Mouse (Mus musculus): ENCODE measurements at regions not wholly inside any gene's neighbourhood (a gene's known extent, or its start where the extent isn't known, plus 50 kb on each side); places are given as distances from the start of the nearest gene placed in this dataset.

- no peaks in the 10 kb centered on the region for H3K36me3 ChIP-seq
- peak; percentile 54; the same call in 1 of the 2 replicates for ATAC-seq (replicated peaks)
- no peak overlapping the region for H3K4me2 ChIP-seq (replicated peaks)
- no peaks in the 10 kb centered on the region for H3K4me1 ChIP-seq
- no peak overlapping the region for H3K9ac ChIP-seq (replicated peaks)
- no peaks in the 10 kb centered on the region for H3K9me3 ChIP-seq
- H3K27ac ChIP-seq (replicated peaks), result peak overlapping the region; percentile 34; the same call in 1 of the 2 replicates
- no peak overlapping the region for H3K4me3 ChIP-seq
- no peaks in the 10 kb centered on the region for H3K27me3 ChIP-seq
Observed at GRCm38 (mm10) chr7:55400774-55401173, 367.2 kb upstream of the Siglech start.

- Histone ChIP-seq H3K4me1 (no peaks in the 10 kb centered on the region), H3K36me3 (no peaks in the 10 kb centered on the region), H3K9ac (replicated peaks) (no peak overlapping the region), H3K4me3 (no peak overlapping the region), H3K4me2 (replicated peaks) (no peak overlapping the region), H3K9me3 (no peaks in the 10 kb centered on the region), H3K27me3 (no peaks in the 10 kb centered on the region), H3K27ac (replicated peaks) (peak overlapping the region; percentile 75)
- 37% methylated on average over 3 of the region's 3 CpGs for WGBS
- ATAC-seq (replicated peaks), result peak; percentile 91
Observed at GRCm38 (mm10) chr7:55401300-55401711, 366.7 kb upstream of the Siglech start.

DNA sequence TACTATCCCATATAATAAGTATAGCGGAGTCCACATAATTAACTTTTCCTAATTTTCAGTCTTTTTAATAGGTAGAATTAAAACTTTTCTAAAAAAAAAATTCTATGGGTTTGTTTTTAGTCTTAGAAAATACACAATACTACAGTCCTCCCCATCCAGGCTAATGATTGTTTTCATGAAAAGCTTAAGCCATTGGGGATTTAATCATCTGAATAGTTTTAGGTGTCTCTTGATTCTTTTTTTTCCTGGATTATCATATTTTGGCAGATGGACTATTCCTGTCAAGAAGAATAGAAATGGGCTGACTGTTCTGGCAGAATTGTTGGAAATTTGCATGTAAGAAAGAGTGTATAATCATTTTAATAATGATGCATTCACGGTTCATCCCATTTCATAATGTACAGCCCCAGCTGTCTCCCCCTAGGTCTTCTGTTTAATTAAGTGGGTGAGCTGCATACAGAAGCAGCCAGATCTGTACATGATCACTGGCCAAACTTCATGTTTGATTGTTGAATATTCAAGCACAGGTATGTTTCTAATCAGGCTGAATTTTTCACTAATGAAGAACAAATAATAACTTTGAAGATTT lies 320.6 kb upstream of the Siglech start:
- Histone ChIP-seq H3K9ac (replicated peaks) (no peak overlapping the region), H3K36me3 (no peaks in the 10 kb centered on the region), H3K4me2 (replicated peaks) (no peak overlapping the region), H3K27ac (replicated peaks) (no peak overlapping the region), H3K27me3 (no peaks in the 10 kb centered on the region), H3K4me1 (no peaks in the 10 kb centered on the region), H3K4me3 (no peak overlapping the region), H3K9me3 (no peaks in the 10 kb centered on the region)
- ATAC-seq (replicated peaks), result 0 out of 2 replicates have a peak, but pooled peaks have one; percentile 51
- 46% methylated on average over 2 of the region's 2 CpGs for WGBS

Data from forebrain, embryonic 15.5 days (tissue).